Mouse (Mus musculus) adrenal gland, postnatal 25 days (tissue): ENCODE measurements at regions not wholly inside any gene's neighbourhood (a gene's known extent, or its start where the extent isn't known, plus 50 kb on each side); places are given as distances from the start of the nearest gene placed in this dataset.

Experiments used
- DNase-seq: peaks from one replicate; pipeline ENCODE4 v3.0.0; 2021; ENCODE audit warnings: mixed read lengths

- DNase-seq, result no peak
Measured at GRCm38 (mm10) chr8:26287665-26288064, 168.3 kb downstream of the Gm45692 start.

- no peak for DNase-seq
Measured at GRCm38 (mm10) chr8:26288163-26288562, 168.8 kb downstream of the Gm45692 start.

- no peak for DNase-seq
Measured at GRCm38 (mm10) chr8:26298066-26298804, 178.9 kb downstream of the Gm45692 start.

- DNase-seq, result no peak
Measured at GRCm38 (mm10) chr8:26300246-26300645, 180.9 kb downstream of the Gm45692 start.

- DNase-seq, result no peak
Measured at GRCm38 (mm10) chr8:26301961-26302360, 182.6 kb downstream of the Gm45692 start.

GRCm38 (mm10) chr8:26304566-26304965 lies 185.2 kb downstream of the Gm45692 start:
- no peak for DNase-seq

- DNase-seq, result no peak
Measured at GRCm38 (mm10) chr8:26305061-26305879, 185.9 kb downstream of the Gm45692 start.

GRCm38 (mm10) chr8:26308121-26308641 lies 188.8 kb downstream of the Gm45692 start:
- DNase-seq, result no peak

GRCm38 (mm10) chr8:26309764-26310163 lies 190.4 kb downstream of the Gm45692 start:
- DNase-seq, result no peak

GRCm38 (mm10) chr8:26323606-26324350 lies 204.4 kb downstream of the Gm45692 start:
- no peak for DNase-seq

GRCm38 (mm10) chr8:26324606-26325005 lies 205.3 kb downstream of the Gm45692 start:
- DNase-seq, result no peak

GRCm38 (mm10) chr8:26329813-26330212 lies 210.5 kb downstream of the Gm45692 start:
- no peak for DNase-seq

GRCm38 (mm10) chr8:26336906-26337650 lies 217.7 kb downstream of the Gm45692 start:
- peak; percentile 30 for DNase-seq

GRCm38 (mm10) chr8:26345078-26345477 lies 225.7 kb downstream of the Gm45692 start:
- DNase-seq, result peak; percentile 78

GRCm38 (mm10) chr8:26349231-26349630 lies 229.9 kb downstream of the Gm45692 start:
- no peak for DNase-seq

GRCm38 (mm10) chr8:26349854-26350253 lies 230.5 kb downstream of the Gm45692 start:
- DNase-seq, result no peak

- DNase-seq, result no peak
Measured at GRCm38 (mm10) chr8:26350616-26351015, 231.3 kb downstream of the Gm45692 start.

GRCm38 (mm10) chr8:26351643-26352540 lies 232.6 kb downstream of the Gm45692 start:
- peak; percentile 24 for DNase-seq

- DNase-seq, result peak; percentile 16
Measured at GRCm38 (mm10) chr8:26352541-26353010, 233.2 kb downstream of the Gm45692 start.

GRCm38 (mm10) chr8:26353476-26353875 lies 234.1 kb downstream of the Gm45692 start:
- no peak for DNase-seq

- DNase-seq, result no peak
Measured at GRCm38 (mm10) chr8:26354516-26354915, 235.2 kb downstream of the Gm45692 start.
